Mouse (Mus musculus) olfactory bulb, adult 2 months (tissue): ENCODE data around the gene Lzts2.

Experiments
- CTCF ChIP-seq: fragments of 200-500 bp; IDR thresholded peaks from 2 replicates; pipeline ENCODE4 v1.5.1; 2012; ENCODE audit warnings: low read depth, mild to moderate bottlenecking, low read length, moderate library complexity; ENCODE audit not compliant: insufficient read depth
- POLR2A ChIP-seq: fragments of 200-500 bp; IDR thresholded peaks from 2 replicates; pipeline ENCODE4 v1.6.1; 2012; ENCODE audit warnings: mild to moderate bottlenecking, low read depth, low read length, moderate library complexity; ENCODE audit not compliant: insufficient read depth

DNA sequence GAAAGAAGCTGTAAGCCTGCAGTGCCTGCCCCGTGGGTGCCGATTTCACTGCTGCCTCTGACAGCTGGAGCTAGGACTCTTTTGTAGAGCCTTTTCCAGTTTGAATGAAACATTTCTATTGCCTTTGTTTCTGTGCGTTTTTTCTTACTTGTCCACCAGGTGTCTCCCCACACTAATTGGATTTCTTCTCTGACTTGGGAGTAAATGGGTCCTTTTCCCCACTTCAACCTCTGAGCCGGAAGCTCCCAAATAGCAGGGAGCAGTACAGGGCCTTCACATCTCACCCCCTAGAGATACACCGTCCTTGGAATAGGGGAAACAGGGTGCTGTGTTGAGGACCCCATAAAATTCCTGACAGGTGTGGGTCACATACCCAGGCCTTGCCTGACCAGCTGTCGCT is 1.6 kb upstream of the Lzts2 start:
- TF ChIP-seq POLR2A = no peak
- TF ChIP-seq CTCF = no peak
